Mouse (Mus musculus) stomach, postnatal 0 days (tissue): ENCODE data around the gene Tma7.

Experiments
- CTCF ChIP-seq: IDR thresholded peaks from 2 replicates; pipeline ENCODE4 v1.5.1; 2016; ENCODE audit warnings: antibody characterized with exemption, low read depth, mild to moderate bottlenecking, moderate library complexity
- EP300 ChIP-seq: optimal IDR thresholded peaks from 2 replicates; pipeline ENCODE3; 2016; ENCODE audit warnings: antibody characterized with exemption

GRCm38 (mm10) chr9:109049316-109049715 lies 33.1 kb downstream of the Tma7 start:
- TF ChIP-seq CTCF (no peak), EP300 (no peak)
